Mouse (Mus musculus) embryo, embryonic 10.5 days (tissue): ENCODE results near the gene Ms4a10.

Source experiments
- DNase-seq: peaks from one replicate; pipeline ENCODE4 v3.0.0-alpha.2; 2015; ENCODE audit warnings: low spot score

The Ms4a10 gene

DNA sequence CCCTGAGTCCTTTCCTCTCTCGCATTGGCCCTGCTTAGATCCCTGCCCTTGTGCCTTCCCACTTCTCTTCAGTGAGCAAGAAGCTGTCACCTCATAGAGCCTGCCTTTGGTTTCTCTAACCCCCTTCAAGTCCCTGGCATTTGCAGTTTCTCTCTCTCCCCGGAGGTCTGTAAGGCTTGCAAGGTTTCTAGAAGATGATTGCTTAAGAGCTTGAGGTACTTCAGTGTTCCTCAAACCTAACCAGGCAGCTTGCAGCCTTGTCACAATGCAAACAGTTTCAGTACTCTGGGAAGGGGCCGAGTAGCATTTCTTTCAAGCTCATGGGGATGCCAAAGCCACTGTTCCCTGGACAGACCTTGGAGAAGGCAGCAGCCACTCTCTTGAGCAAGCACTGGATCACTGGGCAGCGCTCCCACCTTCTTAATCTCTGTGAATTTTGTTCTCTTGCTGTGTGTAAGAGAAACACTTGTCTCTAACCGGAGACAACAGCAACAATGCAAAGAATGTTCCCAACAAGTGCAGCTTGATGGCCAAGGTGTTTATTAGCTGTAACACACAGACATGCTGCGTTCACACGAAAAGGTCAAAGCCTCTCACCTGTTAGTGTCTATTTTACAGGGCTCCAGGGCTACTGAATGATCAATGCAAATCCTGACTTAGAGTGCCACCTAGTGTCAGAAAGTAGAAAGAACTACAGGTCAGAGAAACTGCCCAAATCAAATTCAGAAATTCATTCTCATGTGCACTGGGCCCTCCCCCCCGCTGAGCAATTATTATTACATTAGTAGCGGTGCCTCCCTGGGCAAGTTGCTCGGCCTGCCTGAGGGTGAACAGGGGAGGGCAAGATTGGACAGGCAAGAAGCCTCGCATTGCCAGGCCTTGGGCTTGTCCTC, 15.1 kb downstream of the Ms4a10 start:
- DNase-seq: peak; percentile 89

- DNase-seq: peak; percentile 51
These were observed 22.2 kb downstream of the Ms4a10 start for GRCm38 (mm10) chr19:10952021-10952939.

GRCm38 (mm10) chr19:10949558-10949957, 24.9 kb downstream of the Ms4a10 start:
- DNase-seq: no peak

GRCm38 (mm10) chr19:10949112-10949511, 25.4 kb downstream of the Ms4a10 start, which contains the start of gene Ccdc86:
TSS of gene Ccdc86 (minus strand) at chr19:10949266.
- DNase-seq: peak; percentile 99

GRCm38 (mm10) chr19:10948416-10948815, 26.1 kb downstream of the Ms4a10 start:
- DNase-seq: no peak

DNA sequence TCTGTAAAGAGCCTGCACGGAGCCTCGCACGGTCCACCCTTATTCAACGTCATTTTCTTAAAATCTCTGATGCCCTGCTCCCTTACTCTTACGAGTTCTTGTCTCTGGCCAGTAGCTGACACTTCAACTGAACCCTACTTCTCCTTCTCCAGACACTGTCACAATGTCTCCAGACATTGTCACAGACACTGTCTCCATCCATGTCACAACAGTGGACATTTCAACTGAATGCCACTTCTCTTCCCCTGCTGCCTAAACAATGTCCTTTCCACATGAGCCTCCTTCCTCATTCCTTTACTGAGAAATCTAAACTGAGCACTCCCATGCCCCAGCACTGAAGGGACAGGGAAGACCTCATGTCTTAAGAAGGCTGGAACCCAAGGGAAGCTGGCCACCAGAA, 27.3 kb downstream of the Ms4a10 start:
- DNase-seq: no peak

DNA sequence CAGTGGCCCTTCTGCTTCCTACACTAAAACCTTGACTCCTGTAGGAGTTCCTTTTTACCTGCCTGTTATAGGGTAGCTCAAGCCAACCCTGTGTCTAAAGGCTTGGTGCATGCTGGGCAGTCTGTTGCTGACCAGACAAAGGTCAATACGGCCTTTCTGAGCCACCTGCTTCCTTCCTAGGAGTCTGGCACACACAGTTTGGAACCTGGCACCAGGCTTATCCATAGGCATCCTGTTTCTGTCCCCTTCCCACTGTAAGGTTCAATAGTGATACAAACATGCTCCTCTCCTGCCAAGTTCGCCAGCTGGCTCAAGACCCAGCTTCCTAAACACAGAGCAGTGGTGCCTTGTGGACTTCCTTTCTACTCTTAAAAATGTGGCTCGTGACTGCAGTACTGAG, 28.0 kb downstream of the Ms4a10 start:
- DNase-seq: no peak

DNA sequence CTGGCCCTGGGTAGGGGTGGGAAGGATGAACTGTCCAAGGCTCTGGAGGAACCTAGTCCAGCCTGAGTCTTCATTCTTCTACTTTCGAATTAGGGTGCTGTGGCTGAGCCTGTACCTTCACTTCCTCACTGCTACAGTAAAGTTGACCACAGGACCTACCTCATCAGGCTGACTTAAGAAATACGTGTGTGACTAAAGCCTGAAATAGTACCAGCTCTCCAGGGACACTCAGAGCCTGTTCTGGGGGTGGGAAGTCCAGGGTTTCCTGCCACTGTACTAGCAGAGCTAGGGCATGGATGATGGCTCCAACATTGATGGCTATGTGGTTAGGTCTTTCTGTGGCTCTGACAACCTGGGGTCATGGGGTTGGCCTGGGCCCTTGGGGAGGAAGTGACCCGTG, 30.5 kb downstream of the Ms4a10 start:
- DNase-seq: no peak

- peak; percentile 69 for DNase-seq
These were observed 33.5 kb downstream of the Ms4a10 start for GRCm38 (mm10) chr19:10940801-10941457.

DNA sequence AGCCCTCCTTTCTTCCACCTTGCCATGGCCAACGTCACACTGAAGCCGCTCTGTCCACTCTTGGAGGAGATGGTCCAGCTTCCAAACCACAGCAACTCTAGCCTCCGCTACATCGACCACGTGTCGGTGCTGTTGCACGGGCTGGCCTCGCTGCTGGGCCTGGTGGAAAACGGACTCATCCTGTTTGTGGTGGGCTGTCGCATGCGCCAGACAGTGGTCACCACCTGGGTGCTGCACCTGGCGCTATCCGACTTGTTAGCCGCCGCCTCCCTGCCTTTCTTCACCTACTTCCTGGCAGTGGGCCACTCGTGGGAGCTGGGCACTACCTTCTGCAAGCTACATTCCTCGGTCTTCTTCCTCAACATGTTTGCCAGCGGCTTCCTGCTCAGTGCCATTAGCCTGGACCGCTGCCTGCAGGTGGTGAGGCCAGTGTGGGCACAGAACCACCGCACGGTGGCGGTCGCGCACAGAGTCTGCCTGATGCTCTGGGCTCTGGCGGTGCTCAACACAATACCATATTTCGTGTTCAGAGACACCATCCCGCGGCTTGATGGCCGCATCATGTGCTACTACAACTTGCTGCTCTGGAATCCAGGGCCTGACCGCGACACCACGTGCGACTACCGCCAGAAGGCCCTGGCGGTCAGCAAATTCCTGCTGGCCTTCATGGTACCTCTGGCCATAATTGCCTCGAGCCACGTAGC, 34.2 kb downstream of the Ms4a10 start:
- peak; percentile 93 for DNase-seq

- DNase-seq: no peak
These were observed 35.7 kb downstream of the Ms4a10 start for GRCm38 (mm10) chr19:10938771-10939170.

GRCm38 (mm10) chr19:10937110-10937563, 37.3 kb downstream of the Ms4a10 start, which contains the start of gene Ptgdr2:
TSS of gene Ptgdr2 (plus strand) at chr19:10937160.
- DNase-seq: no peak

DNA sequence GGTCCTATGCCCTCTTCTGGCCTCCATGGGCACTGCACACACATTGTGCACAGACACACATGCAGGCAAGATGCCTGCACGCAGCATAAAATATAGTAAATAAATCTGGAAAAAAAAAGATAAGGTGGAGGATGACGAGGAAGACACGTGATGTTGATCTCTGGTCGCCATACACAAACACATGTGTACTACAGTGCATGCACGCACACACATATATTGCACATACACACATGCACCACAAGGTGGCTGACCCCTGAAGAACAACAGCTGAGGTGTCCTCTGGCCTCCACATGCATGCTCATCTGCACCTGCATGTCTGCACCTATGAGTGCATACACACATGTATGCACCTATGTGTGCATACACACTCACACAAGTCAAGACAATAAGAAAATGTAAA, 38.4 kb downstream of the Ms4a10 start:
- DNase-seq: no peak

- no peak for DNase-seq
These were observed 39.4 kb downstream of the Ms4a10 start for GRCm38 (mm10) chr19:10935029-10935428.

GRCm38 (mm10) chr19:10930641-10931040, 43.8 kb downstream of the Ms4a10 start:
- DNase-seq: no peak

DNA sequence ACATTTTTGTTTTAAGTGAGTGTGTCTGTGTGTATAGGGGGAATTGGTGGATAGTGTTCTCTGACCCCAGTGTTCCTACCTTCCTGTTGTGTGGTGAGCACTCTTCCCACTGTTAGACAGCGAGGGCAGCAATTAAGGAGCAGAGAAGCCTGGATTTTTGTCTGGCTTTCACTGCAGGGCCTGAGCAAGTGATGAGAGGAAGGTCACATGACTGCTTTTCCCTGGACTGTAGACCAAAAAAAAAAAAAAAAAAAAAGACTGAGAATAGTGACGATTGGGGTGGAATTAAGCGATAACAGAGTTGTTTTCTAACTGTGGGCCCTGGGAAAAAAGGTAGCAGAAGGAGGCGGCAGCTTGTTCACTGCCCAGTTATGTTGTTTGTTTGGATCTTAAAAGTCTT, 47.8 kb downstream of the Ms4a10 start:
- peak; percentile 52 for DNase-seq

GRCm38 (mm10) chr19:10926123-10926621, 48.3 kb downstream of the Ms4a10 start:
- peak; percentile 57 for DNase-seq

DNA sequence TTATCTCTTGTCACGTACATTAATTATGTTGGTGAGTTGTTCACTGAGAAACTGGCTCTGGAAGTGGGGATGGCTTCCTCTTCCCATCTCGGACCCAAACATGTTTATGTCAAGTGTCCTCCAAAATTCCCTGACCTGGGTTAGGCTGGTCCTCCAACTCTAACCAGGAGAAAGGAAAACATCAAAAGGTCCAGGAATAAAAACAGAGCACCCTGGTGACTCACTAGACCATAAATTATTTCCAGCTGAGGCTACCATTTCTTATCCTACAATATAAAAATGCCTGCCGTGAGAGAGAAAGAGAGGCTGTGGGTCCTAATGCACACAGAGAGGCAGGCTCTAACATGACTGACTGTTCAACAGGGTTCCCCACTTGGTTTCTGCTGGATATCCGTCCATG, 50.2 kb downstream of the Ms4a10 start:
- DNase-seq: no peak

GRCm38 (mm10) chr19:10921058-10921457, 53.4 kb downstream of the Ms4a10 start:
- no peak for DNase-seq

DNA sequence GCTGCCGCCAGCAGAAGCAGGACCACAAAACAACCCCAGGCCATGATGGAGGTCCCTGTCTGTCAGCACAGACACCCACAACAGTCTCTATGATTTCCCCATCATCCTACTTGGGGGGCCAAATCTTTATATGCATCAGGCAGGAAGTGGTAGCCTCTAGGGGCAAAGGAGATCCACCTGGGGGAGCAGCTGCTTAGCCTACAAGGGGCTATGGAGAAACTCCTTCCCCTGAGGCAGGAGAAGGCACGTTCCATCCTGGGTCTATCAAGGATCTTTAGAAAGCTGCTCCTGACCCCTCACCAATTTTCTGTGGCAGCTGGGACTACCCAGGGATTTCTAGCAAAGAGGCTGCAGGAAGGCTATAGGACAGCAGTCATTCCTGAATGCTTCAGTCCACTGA, 53.9 kb downstream of the Ms4a10 start, which contains the start of gene Zp1:
TSS of gene Zp1 (minus strand) at position 101 of the 400 bp plus-strand sequence.
- DNase-seq: no peak
